Mouse (Mus musculus): ENCODE measurements at regions not wholly inside any gene's neighbourhood (a gene's known extent, or its start where the extent isn't known, plus 50 kb on each side); places are given as distances from the start of the nearest gene placed in this dataset.

DNA sequence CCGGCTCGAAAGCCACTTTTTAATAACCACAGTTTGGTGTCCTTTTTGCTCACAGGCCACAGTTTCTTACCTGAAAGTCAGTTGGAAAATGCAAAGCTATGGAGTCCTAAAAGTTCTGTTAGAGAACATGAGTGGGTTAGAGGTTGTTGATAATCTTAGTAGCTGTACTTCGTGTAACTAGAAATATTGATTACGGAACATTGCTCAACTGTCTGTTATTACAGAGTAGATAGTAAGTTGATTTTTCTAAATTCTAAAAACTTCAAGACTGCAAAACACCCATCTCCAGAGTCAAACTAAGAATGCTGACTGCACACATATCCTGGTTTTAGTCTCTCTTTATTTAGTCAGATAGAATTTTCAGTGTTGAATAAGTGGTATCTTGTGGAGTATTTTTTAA is 111.0 kb downstream of the Slc38a4 start:
- Histone ChIP-seq H3K4me3 (ENCODE audit: insufficient read depth in 1 of 2, low read depth in 1 of 2, low read length in 2 of 2, poor library complexity in 1 of 2, severe bottlenecking in 1 of 2) (no peak overlapping the region), H3K9ac (ENCODE audit: insufficient read depth, low read depth, low read length, poor library complexity, severe bottlenecking) (no peak overlapping the region), H3K9me3 (ENCODE audit: control insufficient read depth, insufficient read depth, low read depth, low read length) (no peaks in the 10 kb centered on the region), H3K27ac (ENCODE audit: insufficient read depth, low read depth, low read length, poor library complexity, severe bottlenecking) (no peak overlapping the region), H3K4me1 (ENCODE audit: control insufficient read depth in 2 of 2, insufficient read depth in 2 of 2, low read length in 2 of 2, poor library complexity in 1 of 2) (no peaks in the 10 kb centered on the region), H3K36me3 (ENCODE audit: control insufficient read depth, insufficient read depth, low read length, poor library complexity, severe bottlenecking) (no peaks in the 10 kb centered on the region)
- no peak for TF ChIP-seq MAFK (IDR thresholded peaks at IDR 0.05; ENCODE audit: insufficient read depth, low read depth, low read length)
- no peak for TF ChIP-seq ZC3H11A (IDR thresholded peaks at IDR 0.05; ENCODE audit: borderline replicate concordance, low read depth, low read length)
- TF ChIP-seq CHD2 (IDR thresholded peaks at IDR 0.05; ENCODE audit: low read depth, low read length) = no peak
- TF ChIP-seq HCFC1 (IDR thresholded peaks at IDR 0.05; ENCODE audit: borderline replicate concordance, insufficient read depth, low read length) = no peak
- no peak for TF ChIP-seq ZNF384 (IDR thresholded peaks at IDR 0.05; ENCODE audit: low read depth, low read length)
- DNase-seq (ENCODE audit: low read depth, low spot score) = no peak
- in situ Hi-C loops (cut with MboI; ENCODE audit: low sequenced_read_pairs in 2 of 2, unreplicated experiment in 2 of 2) = loop anchor here (25.0 kb wide), 2 partner anchors 407 to 432 kb away; no protein-coding TSS in a partner anchor

- H3K9ac ChIP-seq (ENCODE audit: insufficient read depth, low read depth, low read length, poor library complexity, severe bottlenecking) = no peak overlapping the region
- TF ChIP-seq CHD2 (IDR thresholded peaks at IDR 0.05; ENCODE audit: low read depth, low read length) (no peak), MAFK (IDR thresholded peaks at IDR 0.05; ENCODE audit: insufficient read depth, low read depth, low read length) (no peak), ZC3H11A (IDR thresholded peaks at IDR 0.05; ENCODE audit: borderline replicate concordance, low read depth, low read length) (no peak), ZNF384 (IDR thresholded peaks at IDR 0.05; ENCODE audit: low read depth, low read length) (no peak), HCFC1 (IDR thresholded peaks at IDR 0.05; ENCODE audit: borderline replicate concordance, insufficient read depth, low read length) (no peak)
- no peak for DNase-seq (ENCODE audit: low read depth, low spot score)
- H3K27ac ChIP-seq (ENCODE audit: insufficient read depth, low read depth, low read length, poor library complexity, severe bottlenecking) = no peak overlapping the region
- no peak overlapping the region for H3K4me3 ChIP-seq (ENCODE audit: insufficient read depth in 1 of 2, low read depth in 1 of 2, low read length in 2 of 2, poor library complexity in 1 of 2, severe bottlenecking in 1 of 2)
- H3K36me3 ChIP-seq (ENCODE audit: control insufficient read depth, insufficient read depth, low read length, poor library complexity, severe bottlenecking) = no peaks in the 10 kb centered on the region
- no peaks in the 10 kb centered on the region for H3K4me1 ChIP-seq (ENCODE audit: control insufficient read depth in 2 of 2, insufficient read depth in 2 of 2, low read length in 2 of 2, poor library complexity in 1 of 2)
- in situ Hi-C loops (cut with MboI; ENCODE audit: low sequenced_read_pairs in 2 of 2, unreplicated experiment in 2 of 2) = loop anchor here (25.0 kb wide), 2 partner anchors 405 to 430 kb away; no protein-coding TSS in a partner anchor
- no peaks in the 10 kb centered on the region for H3K9me3 ChIP-seq (ENCODE audit: control insufficient read depth, insufficient read depth, low read depth, low read length)
Observed at GRCm38 (mm10) chr15:96942651-96943050, 113.1 kb downstream of the Slc38a4 start.

GRCm38 (mm10) chr15:96938406-96938805 is 117.3 kb downstream of the Slc38a4 start:
- H3K27ac ChIP-seq (ENCODE audit: insufficient read depth, low read depth, low read length, poor library complexity, severe bottlenecking) = no peak overlapping the region
- H3K9ac ChIP-seq (ENCODE audit: insufficient read depth, low read depth, low read length, poor library complexity, severe bottlenecking) = no peak overlapping the region
- H3K9me3 ChIP-seq (ENCODE audit: control insufficient read depth, insufficient read depth, low read depth, low read length) = no peaks in the 10 kb centered on the region
- H3K4me3 ChIP-seq (ENCODE audit: insufficient read depth in 1 of 2, low read depth in 1 of 2, low read length in 2 of 2, poor library complexity in 1 of 2, severe bottlenecking in 1 of 2) = no peak overlapping the region
- TF ChIP-seq ZC3H11A (IDR thresholded peaks at IDR 0.05; ENCODE audit: borderline replicate concordance, low read depth, low read length) (no peak), MAFK (IDR thresholded peaks at IDR 0.05; ENCODE audit: insufficient read depth, low read depth, low read length) (no peak), ZNF384 (IDR thresholded peaks at IDR 0.05; ENCODE audit: low read depth, low read length) (no peak), HCFC1 (IDR thresholded peaks at IDR 0.05; ENCODE audit: borderline replicate concordance, insufficient read depth, low read length) (no peak), CHD2 (IDR thresholded peaks at IDR 0.05; ENCODE audit: low read depth, low read length) (no peak)
- in situ Hi-C loops (cut with MboI; ENCODE audit: low sequenced_read_pairs in 2 of 2, unreplicated experiment in 2 of 2) = loop anchor here (25.0 kb wide), 2 partner anchors 401 to 426 kb away; no protein-coding TSS in a partner anchor
- DNase-seq (ENCODE audit: low read depth, low spot score) = no peak
- H3K36me3 ChIP-seq (ENCODE audit: control insufficient read depth, insufficient read depth, low read length, poor library complexity, severe bottlenecking) = no peaks in the 10 kb centered on the region
- H3K4me1 ChIP-seq (ENCODE audit: control insufficient read depth in 2 of 2, insufficient read depth in 2 of 2, low read length in 2 of 2, poor library complexity in 1 of 2) = no peaks in the 10 kb centered on the region

DNA sequence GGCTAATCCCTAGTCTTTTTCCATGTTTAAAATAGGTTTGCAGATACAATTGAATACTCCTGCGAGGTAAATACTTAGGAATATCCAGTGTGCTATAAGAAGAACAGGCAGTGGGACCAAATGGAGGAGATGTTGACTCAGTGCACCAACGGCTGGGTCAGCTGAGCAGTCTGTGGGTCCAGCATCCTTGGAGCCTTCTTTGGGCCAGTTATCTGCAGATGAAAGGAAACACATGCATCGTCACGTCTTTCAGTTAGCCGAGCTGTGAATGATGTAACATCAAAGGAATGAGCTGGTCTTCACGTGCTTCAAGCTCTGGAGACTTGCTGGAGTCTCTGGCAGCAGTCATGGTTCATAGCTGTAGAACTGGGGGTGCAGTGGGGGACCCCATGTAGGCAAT is 118.1 kb downstream of the Slc38a4 start:
- Histone ChIP-seq H3K9me3 (ENCODE audit: control insufficient read depth, insufficient read depth, low read depth, low read length) (no peaks in the 10 kb centered on the region), H3K4me3 (ENCODE audit: insufficient read depth in 1 of 2, low read depth in 1 of 2, low read length in 2 of 2, poor library complexity in 1 of 2, severe bottlenecking in 1 of 2) (no peak overlapping the region), H3K36me3 (ENCODE audit: control insufficient read depth, insufficient read depth, low read length, poor library complexity, severe bottlenecking) (no peaks in the 10 kb centered on the region), H3K9ac (ENCODE audit: insufficient read depth, low read depth, low read length, poor library complexity, severe bottlenecking) (no peak overlapping the region), H3K27ac (ENCODE audit: insufficient read depth, low read depth, low read length, poor library complexity, severe bottlenecking) (no peak overlapping the region), H3K4me1 (ENCODE audit: control insufficient read depth in 2 of 2, insufficient read depth in 2 of 2, low read length in 2 of 2, poor library complexity in 1 of 2) (no peaks in the 10 kb centered on the region)
- in situ Hi-C loops (cut with MboI; ENCODE audit: low sequenced_read_pairs in 2 of 2, unreplicated experiment in 2 of 2) = loop anchor here (25.0 kb wide), 2 partner anchors 400 to 425 kb away; no protein-coding TSS in a partner anchor
- TF ChIP-seq HCFC1 (IDR thresholded peaks at IDR 0.05; ENCODE audit: borderline replicate concordance, insufficient read depth, low read length) (no peak), ZNF384 (IDR thresholded peaks at IDR 0.05; ENCODE audit: low read depth, low read length) (no peak), ZC3H11A (IDR thresholded peaks at IDR 0.05; ENCODE audit: borderline replicate concordance, low read depth, low read length) (no peak), MAFK (IDR thresholded peaks at IDR 0.05; ENCODE audit: insufficient read depth, low read depth, low read length) (no peak), CHD2 (IDR thresholded peaks at IDR 0.05; ENCODE audit: low read depth, low read length) (no peak)
- no peak for DNase-seq (ENCODE audit: low read depth, low spot score)
